Mouse (Mus musculus) urinary bladder, adult 18-20 months (tissue): ENCODE results near the gene Rbms2.

Source experiments
- DNase-seq, 2 experiments: peaks; one replicate each; pipeline ENCODE4 v3.0.0; 2022; ENCODE audit warnings: low spot score in 2 of 2, mixed read lengths in 2 of 2

Rbms2 gene

DNA sequence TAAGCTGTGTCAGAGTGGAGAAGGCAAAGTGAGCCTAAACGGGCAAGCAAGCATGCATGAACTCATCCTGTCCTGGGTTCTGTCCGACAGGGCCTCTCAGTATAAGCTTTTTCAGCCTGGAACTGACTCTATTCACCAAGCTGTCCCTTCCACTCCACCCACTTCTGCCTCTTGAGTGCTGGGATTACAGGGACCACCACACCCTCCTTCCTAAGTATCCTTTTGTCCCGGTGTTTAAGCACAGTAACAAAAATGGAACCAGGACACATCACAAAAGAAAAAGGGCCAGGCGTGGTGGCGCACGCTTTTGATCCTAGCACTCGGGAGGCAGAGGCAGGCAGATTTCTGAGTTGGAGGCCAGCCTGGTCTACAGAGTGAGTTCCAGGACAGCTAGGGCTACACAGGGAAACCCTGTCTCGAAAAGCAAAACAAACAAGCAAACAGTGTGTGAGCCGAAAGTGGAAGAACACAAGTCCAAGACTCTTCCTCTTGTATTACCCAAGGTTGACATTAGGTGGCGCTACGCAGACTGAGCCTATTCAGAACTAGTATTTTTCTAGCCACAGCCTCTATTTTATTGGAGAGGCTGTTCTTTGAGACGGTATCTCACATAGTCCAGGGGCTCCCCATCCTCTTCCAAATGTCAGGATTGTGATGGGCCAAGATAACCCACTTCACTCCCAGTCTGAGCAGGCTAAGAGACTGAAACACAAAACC lies 39.7 kb downstream of the Rbms2 start:
- no peak for DNase-seq

DNA sequence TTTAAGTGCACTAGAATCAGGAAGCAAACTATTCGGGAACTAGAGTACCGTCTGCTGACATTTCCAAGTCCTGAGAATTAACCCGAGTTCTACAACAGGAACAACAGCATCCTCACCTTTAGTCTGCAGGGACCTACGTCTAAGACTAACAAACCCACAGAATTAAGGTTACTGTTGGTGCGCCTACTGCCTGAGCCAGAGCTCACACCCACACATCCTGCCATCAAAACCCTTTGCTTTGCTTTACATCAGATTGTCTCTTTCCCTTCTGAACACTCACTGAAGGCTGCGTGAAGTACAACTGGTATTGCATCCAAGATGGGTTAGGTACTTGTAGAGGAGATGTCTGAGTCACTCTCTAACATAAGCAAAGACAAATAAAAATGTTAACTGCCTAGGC lies 44.7 kb downstream of the Rbms2 start:
- DNase-seq: no peak

DNA sequence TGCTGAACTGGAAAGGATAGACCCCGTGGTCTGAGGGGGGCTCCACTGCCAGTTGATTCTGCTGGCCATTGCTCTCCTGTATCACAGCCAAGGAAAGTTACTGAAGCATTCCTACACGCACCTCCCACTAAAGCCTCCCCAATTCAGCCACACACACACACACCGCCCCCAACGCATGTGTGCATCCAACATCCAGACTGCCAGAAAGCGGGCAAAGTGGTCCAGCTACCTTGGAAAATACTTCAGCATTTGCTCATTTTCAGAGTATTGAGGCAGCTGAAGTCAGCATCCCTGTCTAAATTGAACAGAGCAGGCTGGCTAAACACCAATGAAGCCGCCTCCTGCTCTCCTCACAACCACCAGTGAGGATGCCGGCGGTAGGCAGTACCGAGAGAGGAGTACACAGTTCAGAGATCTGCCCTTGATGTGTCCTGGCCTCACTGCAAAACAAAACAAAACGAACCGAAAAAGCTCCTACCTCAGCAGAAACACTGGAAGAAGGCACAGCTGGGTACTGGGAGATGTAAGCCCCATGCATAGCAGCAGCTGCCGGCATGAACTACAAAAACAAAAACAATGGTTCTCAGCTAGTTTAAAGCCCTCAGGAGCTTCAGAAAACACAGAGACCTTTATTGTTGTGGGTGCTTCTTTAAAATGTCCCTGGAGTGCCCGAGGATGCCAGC lies 46.3 kb downstream of the Rbms2 start:
- DNase-seq: no peak

DNA sequence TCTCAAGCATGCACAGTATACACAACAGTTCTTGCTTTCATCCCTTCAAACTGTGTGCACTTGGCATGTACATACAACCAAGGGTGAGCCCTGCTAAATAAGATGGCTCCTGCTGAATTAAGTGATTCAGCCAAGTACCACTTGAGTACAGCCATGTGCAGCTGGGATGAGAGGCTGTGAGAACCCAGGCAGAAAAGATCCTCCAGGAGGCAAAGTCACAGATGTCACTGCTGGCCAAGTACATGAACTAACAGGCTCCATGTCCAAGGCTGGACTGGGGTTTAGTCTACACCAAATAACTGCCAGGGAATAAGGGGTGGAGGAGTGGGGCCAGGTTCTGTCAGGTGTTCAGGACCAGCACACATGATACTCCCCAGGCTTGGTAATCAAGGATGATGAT lies 48.3 kb downstream of the Rbms2 start:
- DNase-seq: no peak

DNA sequence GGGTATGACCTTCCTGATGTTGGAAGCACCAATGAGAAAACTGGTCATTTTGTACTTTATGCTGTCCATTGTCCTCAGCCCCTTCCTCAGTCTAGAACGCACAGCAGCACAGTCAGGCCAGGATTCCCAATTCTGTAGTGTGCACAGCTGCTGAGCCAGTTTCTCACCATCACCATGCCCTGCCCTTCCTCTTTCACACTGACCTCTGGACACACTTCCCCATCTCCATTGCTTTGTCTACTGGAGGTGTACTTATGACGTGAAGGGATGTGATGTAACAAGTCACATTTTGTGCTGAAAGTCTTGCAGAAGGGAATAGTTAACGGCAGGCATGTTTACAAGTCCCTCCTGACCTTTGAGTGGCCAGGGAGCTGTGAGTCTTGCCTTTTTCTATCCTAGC lies 48.8 kb downstream of the Rbms2 start:
- no peak for DNase-seq

DNA sequence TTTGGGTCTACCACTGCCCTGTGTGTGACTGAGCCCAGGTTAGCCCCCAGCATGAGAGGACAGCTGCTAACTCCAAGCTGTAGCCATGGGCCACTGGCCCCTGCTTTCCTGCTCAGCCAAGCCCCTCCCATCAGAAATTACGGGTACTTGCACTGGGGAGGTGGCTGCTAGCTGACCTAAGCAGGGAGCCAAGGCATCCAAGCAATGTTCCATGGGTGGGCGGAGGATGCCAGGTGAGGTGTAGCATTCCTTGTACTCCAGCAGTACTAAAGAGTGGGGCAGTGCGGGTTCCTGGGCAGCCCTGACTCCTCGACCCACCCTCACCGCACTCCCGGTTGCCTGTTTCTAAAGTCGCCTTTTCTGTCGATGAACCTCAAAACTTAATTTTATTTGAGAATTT lies 52.0 kb downstream of the Rbms2 start:
- no peak for DNase-seq

DNA sequence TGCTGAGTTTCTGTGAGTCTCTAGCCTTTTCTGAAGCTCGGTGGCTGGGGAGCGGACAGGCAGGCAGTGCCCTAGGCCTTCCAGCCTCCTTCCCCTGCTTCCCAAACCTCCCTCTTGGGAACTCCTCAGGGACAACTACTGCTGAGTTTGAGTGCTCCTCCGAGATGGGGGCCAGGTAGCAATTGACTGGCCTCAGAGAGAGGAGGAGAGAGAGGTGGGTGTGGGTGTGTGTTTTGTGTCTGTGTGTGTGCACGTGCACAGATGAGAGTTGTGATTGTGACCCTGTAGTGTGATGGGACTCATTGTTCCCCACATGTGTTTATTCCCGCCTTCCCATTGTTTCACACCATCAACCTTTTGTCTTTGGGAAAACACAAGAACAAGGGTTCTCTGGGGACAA lies 52.6 kb downstream of the Rbms2 start:
- DNase-seq: no peak

DNA sequence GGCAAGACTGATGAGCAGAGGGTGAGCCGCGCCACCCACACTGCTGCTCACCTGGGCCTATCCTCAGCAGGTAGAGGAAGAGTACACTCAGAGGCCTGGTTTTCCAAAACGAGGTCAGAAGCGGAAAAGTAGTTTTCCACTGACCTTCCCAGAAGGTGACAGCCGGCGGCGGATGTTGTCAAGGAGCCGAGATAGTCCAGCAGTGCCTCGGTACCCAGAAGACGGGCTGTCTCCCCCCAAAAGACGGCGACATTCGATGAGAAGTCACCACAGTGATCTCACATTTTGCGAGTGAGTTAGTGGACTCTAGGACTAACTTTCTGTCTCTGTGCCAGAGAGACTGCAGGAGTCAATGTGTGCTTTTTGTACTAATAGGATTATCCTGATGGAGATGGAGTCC lies 54.1 kb downstream of the Rbms2 start:
- DNase-seq: no peak

DNA sequence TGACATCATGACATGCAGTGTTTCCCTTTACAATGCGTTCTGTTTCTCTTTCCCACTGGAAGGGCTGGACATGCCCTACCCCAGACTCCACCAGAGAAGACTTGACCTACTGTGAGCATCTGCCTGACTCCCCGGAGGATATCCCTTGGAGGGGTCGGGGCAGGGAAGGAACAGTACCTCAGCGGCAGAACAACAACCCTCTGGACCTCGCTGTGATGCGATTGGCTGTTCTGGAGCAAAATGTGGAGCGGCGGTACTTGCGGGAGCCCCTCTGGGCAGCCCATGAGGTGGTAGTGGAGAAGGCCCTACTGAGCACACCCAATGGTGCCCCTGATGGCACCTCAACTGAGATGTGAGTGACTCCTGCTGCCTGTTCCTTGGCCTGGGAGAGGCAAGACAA lies 55.3 kb downstream of the Rbms2 start:
- no peak for DNase-seq

DNA sequence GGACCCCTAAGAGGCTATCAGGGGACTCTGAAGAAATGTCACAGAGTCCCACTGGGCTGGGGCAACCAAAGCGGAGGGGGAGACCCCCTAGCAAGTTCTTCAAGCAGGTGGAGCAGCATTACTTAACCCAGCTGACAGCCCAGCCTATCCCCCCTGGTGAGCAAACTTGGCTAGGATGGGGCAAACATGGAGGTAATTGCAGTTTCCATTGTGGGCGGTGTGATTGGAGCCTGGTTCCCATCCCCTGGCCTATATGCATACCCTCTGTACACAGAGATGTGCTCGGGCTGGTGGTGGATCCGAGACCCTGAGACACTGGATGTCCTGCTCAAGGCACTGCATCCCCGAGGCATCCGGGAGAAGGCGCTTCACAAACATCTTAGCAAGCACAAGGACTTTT lies 56.3 kb downstream of the Rbms2 start:
- DNase-seq: no peak

DNA sequence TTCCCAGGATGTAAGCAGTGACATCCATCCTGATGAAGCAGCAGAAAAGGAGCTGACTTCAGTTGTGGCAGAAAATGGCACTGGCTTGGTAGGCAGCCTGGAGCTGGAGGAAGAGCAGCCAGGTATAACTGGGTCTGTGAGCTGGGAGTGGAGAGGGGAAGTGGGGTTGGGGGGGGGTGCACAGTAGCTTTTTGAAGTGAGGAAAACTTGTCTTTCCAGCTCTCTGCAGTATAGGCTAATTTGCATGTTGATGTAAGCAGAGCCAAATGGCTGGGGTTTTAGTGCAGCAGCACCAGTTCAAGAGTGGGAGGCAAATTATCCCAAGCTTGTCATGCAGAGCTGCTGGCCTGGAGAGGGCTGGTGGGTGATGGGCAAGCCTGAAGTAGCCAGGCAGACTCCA lies 68.9 kb downstream of the Rbms2 start:
- DNase-seq: no peak

DNA sequence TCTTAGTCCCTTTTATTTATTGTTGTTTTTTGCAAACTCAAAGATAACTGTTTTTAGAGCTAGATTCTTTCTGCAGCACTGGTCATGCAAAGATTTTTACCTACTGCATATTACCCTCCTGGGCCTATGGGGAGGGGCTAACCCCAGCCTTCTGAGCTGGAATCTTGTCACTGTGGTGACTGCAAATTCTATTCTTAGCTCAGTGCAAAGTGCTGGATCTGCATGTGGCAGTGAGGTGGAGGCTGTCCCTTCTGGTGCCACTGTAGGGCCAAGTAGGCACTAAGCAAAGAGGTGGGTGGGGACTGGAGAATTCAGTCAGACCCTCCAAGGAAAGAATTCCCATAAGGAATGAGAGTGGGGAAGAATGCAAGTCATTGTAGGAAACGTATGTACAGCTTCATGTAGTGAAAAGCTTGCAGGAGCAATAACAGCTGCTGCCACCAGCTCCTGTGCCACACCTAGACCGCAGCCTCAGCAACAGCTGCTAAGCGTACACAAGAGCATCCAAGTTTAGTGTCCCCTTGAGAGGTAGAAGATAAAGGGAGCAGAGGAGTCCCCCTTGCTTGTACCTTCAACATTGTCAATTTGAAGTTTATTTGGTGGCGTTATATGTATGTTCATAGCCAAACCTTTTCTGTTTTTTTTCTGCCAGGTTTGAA lies 69.9 kb downstream of the Rbms2 start:
- no peak for DNase-seq

DNA sequence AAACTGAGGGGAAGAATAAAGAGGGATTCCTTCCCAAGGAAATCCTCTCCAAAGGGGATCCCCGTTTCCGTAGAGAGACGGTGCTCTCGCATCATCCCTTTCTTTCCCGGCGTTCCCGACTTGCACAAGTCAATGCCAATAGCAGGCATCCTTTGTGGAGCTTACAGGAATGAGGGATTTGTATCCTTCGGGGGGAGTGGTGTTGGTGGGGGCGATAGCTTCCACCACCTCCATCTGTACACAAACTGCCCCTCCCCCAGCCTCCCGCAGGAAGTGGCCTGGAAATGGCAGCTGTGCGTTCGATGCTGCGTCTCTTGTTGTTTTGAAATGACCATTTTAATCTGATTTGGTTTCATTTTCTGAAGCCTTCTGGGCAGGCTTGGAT lies 82.5 kb downstream of the Rbms2 start:
- peak in 1 of 2 experiments; percentile 34 for DNase-seq

DNA sequence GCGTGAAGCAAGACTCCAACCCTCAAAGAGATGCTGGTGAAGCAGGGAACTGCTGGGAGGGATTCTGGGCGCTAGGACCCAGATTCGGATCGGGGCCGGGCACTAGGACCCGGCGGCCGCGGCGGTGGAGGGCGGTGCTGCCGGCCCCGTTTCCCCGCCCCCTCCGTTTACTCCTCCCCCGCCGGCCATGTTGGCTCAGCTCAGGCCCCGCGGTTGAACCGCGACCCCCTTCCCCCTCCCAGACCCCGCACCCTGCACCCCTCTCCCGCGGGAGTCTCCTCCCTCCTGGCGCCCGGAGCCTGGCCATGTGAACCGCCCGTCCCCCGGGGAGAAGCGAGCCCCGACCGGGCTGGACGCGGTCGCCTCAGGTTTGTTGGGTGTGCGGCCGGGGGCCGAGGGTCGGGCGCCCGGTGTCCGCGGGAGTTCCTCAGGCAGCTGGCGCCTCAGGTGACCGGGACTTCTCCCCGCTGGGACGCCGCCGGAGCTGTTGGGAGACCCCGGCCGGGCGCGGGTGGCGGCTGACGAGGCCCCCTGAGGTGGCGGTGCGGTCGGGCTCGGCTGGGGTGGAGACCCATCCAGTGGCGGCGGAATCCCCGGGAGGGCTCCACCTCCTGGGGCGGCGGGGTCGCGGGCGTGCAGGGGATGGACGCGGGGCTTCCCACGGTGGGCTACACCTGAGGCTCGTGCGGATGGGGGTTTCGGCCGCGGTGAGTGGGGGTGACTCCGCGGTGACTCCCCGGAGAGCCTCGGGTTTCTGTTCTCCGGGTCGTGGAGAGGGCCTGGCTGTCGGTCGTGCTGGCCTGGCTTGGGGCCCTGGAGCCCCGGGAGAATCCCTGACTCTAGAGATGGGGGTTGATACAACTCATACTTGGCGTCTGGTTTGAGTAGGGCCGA lies 83.2 kb downstream of the Rbms2 start:
- DNase-seq: peak; percentile 69

DNA sequence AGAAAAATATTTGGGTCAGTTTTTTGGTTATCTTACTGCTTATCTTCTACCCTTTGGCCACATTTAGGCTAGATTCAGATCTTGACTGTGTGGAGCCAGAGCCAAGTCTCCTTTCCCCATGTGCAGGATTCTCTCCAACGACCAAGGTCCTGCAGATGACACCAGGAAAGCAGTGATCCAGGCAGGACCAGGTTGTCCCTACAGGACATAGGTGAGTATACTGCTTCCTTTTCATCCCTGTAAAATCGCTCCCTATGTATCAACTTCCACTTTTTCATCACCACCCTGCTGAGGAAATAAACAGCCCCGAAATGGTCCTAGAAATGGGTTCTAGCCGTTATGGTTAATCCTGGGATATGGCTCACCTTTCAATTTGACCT lies 83.8 kb downstream of the Rbms2 start:
- DNase-seq: no peak

DNA sequence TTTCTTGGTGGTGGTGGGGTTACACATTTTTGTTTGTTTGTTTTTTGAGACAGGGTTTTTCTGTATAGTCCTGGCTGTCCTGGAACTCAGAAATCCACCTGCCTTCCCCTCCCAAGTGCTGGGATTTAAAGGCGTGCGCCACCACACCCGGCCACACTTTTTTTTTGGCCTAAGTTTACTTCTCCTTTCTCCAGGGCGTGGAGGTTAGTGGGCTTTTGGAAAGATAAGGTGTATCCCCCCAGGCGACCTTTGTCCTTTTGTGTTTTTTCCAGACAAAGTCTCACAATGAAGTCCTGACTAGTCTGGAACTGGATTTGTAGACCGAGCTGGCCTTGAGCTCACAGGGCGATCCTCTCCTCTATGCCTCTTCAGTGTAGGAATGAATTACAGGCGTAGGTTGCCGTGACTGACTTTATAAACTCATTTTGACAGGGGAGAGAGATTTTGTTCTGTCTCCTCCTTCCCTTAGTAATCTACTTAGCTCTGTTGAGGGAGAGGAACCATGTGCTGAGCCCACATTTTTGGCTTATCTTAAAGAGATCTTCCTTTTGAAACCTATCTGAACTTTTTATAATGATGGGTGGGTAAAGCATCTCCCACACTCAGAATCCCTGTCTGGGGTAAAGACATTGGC lies 85.0 kb downstream of the Rbms2 start:
- DNase-seq: no peak

DNA sequence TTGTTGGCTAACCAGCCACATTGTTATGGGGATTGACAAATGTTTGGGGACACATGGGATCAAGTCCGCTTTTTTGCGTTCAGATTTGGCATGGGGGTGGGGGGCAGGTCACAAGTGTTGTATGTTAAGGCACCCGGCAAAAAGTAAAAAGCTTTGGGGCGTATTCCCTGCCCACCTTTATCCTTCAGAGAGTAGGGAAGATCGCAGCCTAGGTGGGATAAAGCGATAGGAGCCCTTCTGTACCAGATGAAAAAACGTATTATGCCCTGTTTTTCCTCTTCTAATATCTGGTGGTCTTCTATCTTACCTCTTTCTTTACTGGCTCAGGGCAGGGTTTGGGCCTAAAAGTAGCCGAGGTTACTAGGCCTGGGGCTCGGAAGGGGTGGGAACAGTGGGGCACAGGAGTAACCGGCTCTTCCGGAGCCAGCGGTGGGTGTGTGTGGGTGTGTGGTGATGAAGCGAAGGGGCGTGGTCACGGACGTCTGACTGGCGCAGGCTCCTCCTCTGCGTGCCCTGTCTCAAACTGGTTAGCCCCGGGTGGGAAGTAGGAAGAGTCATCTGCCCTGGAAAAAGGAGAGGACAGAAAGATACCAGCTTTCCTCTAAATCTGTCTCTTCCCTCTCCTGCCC lies 85.6 kb downstream of the Rbms2 start:
- DNase-seq: peak; percentile 81 to 87

DNA sequence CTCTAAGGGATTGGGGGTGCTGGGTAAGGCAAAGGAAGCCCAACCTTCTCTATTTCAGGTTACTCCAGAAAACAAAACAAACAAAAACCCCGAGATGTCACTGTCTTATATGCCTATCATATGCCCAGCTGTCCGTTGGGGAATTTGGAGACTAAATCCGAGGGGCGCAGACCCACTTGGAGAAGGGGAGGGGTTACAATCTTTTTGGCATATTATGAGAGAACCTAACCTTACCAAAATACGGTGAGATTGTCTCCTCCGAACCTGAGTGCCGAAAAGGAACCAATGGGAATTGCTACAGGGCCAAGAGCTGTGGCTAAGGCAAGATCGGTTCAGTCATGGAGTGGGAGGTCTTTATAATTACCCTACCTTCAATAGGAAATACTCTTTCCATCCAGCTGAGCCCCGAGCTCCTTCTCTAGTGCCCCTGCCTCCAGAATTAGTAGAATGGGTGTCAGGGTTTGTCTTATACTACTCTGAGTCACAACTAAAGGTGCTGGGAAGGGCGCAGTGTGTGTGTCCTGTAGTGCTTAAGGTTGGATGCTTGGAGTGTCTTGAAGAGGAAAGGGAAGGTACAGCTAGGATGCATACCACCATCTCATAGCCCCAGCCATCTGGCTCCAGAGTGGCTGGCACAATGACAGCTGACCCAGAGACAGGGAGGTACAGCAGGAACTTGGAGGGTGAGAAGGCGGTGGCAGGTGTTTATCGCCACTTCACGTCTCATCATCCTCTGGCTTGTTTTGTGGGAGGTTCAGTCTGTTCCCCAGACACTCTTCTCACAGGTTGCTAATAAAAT lies 86.4 kb downstream of the Rbms2 start:
- peak in 1 of 2 experiments; percentile 21 for DNase-seq

DNA sequence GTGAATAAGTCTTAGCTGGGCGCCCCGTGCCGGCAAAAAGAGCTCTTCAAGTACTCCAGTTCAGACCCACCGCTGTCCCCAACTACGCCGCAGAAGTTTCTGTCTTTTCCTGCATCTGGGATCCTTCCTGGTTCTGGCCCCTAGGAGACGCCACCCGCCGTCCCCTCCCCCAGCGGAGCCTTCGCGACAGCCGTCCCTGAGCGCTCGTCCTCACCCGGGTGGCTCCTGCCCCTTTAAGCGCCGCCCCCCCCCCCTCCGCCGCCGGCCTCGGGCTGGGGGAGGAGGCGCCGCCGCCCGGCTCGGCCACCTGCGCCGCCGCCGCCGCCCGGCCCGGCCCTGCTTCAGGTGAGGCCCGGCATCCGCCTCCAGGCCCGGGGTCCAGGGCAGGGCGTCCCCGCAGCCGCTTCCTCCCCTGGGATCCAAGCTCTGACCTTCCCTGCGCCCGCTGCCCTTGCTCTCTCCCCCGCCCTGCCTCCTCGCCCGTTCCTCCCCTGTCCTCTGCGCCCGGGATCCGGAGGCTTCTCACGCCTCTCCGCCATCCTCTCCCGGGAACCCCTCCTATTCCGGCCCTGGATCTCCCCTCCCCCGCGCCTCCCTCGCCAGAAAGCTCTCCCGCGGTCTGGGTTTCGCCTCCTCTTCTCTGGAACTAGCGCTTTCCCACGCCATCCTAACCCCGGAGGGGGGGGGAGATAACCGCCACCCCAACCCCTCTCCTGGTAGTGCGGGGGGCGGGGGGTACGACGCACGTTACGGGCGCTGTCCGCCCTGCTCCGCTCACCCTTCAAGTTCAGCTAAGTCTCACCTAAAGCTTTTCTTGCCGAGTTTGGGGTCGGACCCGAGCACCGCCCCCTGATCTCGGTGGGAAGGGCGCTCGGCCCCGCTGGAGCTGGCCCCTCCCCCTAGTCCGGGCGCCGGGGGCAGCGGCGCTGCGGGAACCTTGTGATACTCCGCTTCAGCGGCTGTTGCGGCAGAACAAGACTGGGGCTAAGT lies 87.3 kb downstream of the Rbms2 start:
- peak; percentile 68 to 75 for DNase-seq
